Mouse (Mus musculus): ENCODE results near the gene Pds5a.

Gene Pds5a

GRCm38 (mm10) chr5:65561125-65561893 lies 136.8 kb downstream of the Pds5a start:
- DNase-seq: no peak

GRCm38 (mm10) chr5:65557109-65557508 lies 141.0 kb downstream of the Pds5a start:
- no peak for DNase-seq
